Mouse (Mus musculus): ENCODE measurements around the gene St3gal6.

Gene St3gal6

DNA sequence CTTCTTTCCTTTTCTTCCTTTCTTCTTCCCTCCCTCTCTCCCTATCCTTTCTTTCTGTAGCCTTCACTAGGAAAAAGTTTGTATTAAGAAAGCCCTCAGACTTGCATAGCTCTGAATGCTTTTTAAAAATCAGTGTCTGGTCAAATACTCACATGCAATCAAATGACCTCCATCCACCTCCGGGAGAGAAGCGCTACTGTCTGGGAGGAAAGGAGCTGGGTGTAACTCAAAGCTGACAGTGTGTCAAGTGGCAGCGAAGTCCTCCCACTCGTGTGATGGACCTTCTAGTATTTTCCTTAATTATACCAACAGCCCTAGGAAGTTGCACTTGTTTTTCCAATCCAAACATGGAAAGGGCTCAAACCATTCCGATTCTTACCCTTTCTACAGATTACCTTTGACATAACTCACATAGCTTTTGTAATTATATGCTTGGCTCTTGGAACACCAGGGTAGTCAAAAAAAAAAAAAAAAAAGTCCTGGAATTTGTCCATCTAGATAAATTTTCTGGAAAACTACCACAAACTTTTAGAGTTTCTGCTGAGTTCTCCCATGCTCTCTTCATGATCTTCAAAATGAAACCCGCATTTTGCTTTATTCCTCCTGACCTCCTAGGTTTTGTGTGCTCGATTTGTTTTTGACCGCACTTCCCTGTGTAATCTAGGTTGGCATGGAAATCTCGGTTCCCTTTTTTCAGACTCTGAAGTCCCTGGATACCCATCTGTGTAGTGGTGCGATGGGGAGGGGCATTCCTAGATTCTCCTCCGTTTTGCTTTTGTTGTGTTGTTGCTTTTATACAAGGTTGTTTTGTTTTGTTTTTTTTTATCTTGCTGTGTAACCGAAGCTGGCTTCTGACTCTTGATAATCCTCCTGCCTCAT, at the start of gene St3gal6:
TSS of gene St3gal6 (minus strand) at position 272 of the 879 bp plus-strand sequence.
- DNase-seq (ENCODE audit: low spot score in 2 of 2) = no peak

DNA sequence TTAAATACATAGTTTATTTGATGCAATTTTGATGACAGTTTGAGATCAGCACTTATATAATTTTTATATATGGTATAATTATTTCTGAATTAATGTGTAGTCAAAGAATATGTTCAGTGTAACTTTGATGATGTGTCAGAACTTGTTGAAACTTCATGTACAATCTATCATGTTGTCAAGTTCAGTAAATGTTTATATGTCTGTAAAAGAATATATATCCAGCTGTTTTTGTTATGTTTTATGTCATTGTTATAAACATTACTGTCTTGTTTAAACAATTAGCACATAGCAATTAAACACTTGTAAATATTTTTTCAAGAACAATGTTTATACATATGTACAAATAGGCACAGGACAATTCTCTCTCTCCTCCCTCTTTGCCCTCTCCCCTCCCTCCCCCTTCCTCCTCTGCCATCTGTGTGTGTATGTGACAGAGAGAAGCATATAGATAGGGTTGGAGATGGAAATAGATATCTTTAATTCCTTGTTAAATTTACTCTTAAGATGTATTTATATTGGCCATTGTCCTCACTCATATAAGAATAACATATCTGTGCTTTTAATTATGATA, 46.7 kb upstream of the St3gal6 start:
- DNase-seq (ENCODE audit: low spot score in 2 of 2) = no peak

DNA sequence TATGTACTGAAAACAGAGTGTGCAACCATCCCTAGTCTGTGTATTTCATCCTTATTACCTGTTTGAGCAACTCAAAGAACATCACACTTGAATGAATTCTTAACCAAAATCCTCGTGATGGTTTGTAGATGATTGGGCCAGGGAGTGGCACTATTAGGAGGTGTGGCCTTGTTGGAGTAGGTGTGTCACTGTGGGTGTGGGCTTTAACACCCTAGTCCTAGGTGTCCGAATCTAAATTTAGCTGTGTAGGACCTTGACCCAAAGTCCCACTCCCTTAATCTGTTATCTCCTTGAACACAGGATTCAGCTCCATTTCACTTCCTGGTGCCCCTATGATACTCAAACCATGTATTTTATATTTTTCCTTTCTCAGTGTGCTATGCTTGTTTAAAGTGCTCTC, 37.2 kb upstream of the St3gal6 start:
- DNase-seq (ENCODE audit: low spot score in 2 of 2) = no peak

DNA sequence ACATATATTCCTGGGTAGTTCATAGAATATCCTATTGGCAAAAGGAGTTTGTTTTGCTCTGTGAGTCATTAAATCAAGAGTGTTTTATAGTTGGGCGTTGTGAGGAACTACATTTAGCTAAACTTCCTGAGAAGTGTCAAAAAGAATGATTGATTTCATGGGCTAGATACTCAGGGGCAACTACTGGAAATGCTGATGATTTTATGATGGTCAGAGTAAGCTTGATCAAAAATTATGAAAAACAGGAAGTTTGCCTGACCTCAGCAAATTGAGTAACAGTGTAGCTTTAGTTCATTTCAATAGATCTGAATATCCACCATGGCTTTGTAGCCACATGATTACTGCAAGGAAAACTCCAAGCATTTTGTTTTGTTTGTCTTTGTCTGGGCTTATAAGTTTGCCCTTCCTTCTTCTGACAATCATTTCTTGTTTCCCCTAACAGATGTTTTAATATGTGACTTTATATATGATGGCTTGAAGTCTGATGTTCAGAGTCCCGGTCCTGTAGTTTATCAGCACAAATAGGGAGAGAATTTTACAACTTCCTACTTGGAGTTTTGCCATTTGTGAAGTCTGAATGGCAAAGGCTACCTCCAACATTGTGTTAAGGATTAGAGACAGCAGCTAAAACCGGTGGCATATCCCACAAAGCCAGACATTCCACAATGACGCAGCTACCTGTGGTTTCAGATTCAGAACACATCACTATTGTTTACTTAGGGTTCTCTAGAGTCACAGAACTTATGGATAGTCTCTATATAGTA, 32.2 kb upstream of the St3gal6 start:
- no peak for DNase-seq (ENCODE audit: low spot score in 2 of 2)

DNA sequence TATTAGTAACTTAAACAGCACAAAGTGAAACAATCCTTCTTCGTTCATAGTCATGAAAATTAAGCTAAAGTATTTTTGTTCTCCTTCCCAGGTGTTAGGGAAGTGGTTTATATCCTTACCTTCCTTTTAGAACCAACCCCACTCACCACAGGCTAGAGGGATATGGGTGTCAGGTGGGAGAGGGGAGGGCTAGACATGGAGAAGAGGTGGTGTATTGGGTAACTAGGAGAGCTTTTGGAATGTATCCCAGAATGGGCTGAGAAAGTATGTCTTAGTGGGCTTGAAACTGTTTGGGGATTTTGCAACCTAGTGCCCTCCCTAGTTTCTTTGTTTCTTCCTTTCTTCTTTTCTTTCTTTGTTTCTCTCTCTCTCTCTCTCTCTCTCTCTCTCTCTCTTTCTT, 30.6 kb upstream of the St3gal6 start:
- DNase-seq (ENCODE audit: low spot score in 2 of 2) = no peak

DNA sequence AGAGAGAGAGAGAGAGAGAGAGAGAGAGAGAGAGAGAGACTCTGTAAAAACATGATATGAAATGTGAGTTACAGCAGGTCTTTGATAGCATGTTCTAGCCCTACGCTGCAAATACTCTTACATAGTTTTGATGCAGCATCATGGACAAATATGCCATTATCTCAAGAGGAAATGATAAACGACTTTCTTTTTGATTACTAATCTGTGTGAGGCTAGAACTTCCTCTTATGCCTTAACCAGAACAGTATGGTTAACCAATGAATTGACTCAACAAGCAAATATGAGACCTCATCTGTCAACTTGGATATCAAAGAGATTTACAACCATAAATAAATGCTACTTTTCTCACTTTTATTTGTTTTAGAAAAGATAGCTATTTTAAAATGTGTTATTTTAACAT, 24.0 kb upstream of the St3gal6 start:
- no peak for DNase-seq (ENCODE audit: low spot score in 2 of 2)

DNA sequence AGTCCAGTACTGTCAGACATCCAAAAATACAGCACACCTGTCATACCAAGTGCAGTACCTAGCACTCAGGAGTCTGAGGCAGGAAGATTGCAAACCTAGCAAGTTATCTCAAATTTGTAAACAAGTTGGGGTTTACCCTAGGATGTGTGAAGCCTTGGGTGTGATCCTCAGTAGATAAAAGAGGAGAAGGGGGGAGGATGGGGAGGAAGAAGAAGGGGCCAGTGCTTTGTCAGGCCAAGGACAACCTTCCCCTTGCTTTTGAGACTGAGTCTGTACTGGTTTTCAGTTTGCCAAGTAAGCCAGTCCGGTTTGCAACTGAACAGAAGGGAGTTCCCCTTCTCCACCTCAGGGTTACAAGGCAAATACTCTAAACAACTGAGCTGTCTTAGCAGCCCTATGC, 22.1 kb upstream of the St3gal6 start:
- no peak for DNase-seq (ENCODE audit: low spot score in 2 of 2)

DNA sequence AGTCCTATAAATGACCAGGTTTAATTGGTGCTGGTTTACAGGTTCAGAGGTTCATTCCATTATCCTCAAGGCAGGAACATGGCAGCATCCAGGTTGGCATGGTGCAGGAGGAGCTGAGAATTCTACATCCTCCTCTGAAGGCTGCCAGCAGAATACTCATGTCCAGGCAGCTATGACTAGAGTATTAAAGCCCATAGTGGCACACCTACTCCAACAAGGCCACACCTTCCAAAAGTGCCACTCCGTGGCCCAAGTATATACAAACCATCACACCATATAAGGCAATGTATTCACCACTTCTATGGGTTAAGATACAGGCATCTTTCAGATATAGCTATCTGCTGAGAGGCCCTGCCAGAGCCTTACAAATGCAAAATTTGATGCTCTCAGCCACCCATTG, 15.4 kb upstream of the St3gal6 start:
- no peak for DNase-seq (ENCODE audit: low spot score in 2 of 2)

DNA sequence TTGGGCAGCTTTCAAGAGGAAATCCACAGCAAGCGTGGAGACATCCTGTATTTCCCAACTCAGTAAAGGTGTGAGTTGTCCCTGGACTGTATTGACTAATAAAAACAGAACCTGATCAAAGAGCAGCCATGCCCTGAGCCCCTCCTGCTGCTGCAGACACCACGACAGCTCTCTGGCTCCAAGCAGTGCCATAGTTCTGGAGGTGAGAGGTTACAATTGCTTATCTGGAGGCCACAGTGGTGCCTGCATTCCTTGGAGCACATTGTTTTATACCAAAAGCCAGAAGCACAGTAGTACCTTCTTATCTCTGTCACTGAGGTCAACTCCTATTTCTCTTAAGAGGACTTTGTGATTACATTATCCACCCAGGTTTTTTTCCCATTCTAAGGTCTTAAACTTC, 15.0 kb upstream of the St3gal6 start:
- no peak for DNase-seq (ENCODE audit: low spot score in 2 of 2)

DNA sequence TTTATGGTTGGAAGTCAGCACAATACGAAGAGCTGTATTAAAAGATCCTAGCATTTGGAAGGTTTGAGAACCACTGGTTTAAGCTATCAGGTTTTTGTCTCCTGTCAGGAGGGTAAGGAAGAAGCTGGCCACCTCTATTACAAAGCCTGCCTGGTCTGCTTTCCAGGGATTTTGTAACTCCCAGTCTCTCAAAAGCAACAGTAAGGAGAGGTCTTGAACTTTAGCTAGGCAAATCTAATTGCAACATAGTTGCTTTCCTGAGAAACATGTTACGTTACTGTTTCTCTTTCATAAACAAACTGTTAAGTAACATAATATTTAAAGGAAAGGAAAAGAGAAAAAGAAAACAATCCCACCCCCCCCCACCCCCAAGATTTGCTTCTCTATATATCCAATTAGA, 12.0 kb upstream of the St3gal6 start:
- DNase-seq (ENCODE audit: low spot score in 2 of 2) = no peak

DNA sequence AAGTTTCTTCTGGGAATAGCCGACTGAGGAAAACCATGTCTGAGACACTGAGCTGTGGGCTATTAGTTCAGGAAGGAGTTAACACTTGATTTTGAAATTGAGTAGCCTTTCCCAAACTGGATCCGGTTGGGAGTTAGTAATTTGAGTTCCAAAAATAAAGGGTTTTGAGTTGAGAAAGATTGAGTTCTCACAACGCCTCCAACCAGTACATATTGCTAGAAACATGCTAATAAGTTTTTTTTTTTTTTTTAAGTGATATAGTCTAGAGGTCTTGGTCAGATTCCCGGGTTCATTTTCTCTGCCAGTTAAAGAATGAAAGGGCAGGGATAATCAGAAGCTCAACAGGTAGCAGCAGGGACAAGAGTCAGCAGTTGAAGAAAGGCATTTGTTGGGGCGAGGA, 11.2 kb upstream of the St3gal6 start:
- no peak for DNase-seq (ENCODE audit: low spot score in 2 of 2)

DNA sequence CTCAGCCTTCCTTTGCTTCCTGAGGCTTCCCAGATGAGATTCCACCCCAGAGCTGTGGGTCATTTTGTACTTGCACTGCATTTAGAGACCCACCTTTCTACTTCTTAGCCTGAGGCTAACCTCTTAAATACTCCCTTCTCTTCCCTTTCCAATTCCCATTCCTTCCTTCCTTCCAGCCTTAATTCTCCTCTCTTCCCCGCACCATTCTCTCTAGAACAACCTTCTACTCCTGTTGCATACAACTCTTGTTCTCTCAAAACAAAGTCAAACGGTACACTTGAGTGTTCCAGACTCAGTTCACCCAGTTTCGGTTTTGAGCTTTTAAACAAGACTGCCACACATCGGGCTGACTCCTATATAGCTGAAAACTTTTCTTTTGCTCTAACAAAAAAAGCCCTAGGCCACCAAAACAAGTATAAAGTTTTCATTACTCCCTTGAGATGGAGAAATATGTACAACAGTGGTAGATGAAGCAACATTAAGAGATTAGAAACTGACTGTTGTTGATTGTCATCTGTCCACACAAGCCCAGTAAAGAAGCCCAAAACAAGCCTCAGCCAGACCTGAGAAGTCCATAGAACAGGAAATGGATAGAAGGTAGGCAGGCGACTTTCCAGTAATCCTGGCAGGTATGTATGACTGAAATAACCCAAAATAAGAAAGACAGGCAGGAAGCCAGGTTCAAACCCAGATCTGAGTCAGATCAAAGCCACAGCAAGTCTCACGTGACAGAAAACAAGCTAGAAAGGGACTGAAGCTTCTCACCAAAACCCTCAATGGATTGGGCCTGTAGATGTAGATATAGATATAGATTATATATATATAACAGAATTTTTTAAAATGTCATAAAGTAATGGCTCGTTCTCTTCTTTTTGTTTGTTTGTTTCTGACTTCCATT, 10.5 kb upstream of the St3gal6 start:
- no peak for DNase-seq (ENCODE audit: low spot score in 2 of 2)

DNA sequence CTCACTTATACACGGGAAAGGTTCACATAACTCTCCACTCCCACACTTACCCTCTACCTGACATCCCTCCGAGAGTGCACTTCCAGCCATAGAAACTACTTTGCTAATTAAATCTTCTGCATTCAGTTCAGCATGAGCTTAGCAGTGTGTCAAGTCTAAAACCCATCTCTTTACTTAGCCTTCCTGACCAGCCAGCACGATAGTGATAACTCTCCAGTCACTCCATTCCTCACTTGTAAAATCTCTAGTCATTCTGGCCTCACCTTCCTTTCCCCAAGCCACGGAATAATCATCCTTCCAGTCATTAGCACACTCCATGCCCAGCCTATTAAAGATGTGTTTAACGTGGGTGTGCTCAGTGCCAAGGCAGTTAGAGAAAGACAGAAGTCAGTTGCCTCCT, 9.7 kb upstream of the St3gal6 start:
- DNase-seq (ENCODE audit: low spot score in 2 of 2) = no peak

DNA sequence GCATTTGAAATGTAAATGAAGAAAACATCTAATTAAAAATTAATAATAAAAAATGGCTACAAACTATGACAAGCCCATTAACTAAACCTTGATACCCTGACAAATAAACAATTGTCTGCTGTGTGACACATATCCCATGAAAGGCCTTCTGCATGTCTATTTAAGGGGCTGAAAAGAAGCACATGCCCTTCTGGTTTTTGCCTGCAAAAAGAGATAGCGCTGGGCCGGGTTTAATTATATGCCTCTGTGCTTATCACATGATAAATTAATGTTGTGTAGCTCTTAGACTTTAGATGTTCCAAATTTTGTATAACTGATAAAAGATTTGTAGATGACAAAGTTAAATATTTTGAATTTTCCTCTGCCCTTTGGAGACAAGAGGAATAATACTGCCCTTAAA, 9.2 kb upstream of the St3gal6 start:
- DNase-seq (ENCODE audit: low spot score in 2 of 2) = no peak

DNA sequence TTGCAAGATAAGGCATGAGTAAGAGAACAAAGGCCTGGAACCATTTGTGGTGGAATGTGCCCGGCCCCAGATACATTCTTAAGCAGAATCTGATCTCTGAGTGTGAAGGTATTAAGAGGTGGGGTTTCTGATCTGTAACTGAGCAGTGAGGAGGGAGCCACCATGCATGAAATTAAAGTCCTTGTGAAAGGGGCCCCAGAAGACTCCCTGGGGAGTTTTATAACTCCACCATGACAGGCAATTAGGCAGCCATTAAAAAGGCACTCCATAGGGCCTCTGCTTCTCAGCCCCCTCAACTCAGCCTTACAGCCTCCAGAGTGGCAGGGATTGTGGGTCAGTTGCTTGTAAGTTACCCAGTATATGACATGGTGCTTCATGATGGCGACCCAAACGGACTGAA, 8.5 kb upstream of the St3gal6 start:
- no peak for DNase-seq (ENCODE audit: low spot score in 2 of 2)

DNA sequence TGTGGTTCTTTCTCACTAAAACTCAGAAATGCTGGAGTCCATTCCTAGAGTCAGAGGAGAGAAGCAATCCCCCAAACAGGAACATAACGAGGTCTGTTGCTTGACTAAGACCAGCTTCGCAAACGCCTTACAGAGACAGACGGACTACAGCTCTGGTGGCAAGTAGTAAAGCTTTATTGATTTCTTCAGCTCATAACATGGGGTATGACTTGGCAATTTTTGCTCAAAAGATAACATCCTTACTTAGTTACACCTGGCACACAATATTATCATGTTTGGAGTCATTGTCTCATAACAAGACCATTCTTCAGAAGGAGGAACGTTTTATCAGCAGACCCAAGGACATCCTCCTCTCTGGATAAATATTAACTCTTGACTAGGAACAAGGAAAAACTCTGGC, 3.8 kb upstream of the St3gal6 start:
- no peak for DNase-seq (ENCODE audit: low spot score in 2 of 2)

DNA sequence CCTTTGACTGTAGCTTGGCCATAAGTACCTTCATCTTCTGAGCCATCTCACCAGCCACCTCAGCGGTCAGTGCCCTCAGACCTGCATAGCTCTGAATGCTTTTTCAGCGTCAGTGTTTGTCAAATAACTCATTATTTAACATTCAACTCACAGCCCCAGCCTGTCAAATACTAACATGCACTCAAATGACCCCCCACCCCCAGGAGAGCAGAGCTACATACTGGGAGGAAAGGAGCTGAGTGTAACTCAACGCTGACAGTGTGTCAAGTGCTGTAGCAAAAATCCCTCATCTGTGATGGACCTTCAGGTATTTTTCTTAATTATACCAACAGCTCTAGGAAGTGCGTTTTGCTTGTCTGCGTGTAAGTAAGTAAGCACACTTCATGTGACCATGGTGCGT, 2.7 kb upstream of the St3gal6 start:
- DNase-seq (ENCODE audit: low spot score in 2 of 2) = no peak

DNA sequence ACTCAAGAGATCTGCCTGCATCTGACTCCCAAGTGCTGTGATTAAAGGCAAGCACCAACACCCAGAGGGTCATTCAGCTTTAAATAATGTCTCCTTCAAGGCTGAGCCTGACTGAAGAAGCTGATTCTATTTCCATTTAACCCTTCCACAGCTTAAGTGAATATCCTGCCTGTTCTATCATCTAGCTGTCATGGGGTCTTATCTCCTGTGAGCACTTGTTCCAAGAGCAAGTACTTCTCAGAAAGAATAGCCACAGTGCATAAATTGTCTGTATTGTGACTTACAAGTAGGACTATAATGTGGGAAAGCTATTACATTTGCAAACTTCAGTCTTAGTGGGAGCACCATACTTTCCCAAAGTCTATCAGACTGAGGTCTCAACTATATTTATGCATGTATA, 1.8 kb upstream of the St3gal6 start:
- DNase-seq (ENCODE audit: low spot score in 2 of 2) = no peak

DNA sequence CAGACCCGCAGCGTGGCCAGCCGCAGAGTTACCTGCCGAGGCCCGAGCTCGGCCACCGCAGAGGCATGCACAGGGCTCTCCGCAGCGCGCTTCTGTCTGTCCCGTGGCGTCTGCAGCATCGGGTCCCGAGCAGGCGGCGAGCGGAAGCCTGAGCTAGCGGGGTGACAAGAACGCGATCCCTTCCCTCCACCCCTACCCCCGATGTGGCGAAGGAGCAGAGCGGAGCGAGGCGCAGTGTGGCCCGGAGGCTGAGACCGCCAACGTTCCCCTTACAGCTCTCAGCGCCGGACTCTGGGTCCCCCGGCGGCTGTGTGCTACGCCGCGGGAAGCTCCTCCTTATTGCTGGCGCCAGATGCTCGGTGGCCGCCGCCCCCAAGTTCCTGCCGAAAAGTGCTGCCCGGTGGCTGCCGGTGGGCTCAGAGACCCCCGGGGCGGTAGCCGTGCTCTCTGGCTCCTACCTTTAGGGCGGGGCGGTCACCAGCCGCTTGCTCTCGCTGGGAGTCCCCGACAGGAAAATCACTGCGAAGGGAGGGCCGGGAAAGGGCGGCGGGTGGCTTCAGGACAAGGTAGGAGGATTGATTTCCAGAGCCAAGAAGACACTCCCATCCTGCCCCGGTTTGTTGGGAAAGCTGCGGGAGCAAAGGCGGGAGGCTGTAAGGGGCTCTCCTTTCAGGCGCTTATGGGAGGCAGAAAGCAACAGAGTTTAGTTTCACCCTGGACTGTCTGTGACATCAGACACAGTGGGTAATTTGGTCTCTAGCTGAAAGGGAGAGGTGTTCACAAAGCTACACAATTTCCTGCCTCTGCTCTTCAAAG, 791 bp downstream of the St3gal6 start:
- peak; percentile 44 to 52 for DNase-seq (ENCODE audit: low spot score in 2 of 2)

DNA sequence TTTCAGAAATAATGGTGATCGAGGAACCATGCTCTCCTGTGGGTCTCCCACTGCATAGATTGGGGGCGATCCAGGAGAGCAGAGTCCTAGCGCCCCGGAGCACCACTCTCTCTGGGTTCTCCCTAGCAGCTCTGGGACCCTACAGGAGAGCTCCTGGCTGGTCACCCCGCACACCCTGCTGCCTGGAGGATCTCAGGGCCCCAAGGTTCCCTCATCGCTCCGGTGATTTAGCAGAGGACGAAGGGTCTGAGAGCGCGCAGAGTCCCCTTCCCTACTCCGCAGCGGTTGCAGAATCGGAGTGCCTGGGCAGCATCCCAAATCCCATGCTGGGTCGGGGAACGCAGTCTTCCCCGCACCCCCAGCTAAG, 1.4 kb downstream of the St3gal6 start:
- no peak for DNase-seq (ENCODE audit: low spot score in 2 of 2)

DNA sequence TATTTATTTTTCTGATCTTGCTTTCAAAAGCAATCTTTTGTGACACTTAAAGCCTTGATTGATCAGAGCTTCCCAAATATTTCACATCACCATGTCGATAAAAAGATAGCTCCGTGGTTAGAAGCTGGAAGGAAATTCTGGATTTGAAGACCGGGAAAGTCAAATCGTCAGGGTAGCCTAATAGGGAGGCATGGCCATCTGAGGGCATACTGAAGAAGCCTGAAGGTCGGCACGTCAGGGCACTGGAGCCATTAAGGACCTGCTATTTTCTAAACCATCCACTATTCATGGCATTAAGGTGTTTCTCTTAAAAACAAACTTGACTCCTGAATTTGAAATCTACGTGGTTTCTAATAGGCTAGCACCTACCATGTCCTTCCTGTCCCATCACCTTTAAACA, 2.1 kb downstream of the St3gal6 start:
- no peak for DNase-seq (ENCODE audit: low spot score in 2 of 2)

Measured in frontal cortex, postnatal 10 days (tissue).